Mouse (Mus musculus) heart, postnatal 0 days (tissue): Measurements from ENCODE around the gene Hsd3b1.

ENCODE experiments used
- CTCF ChIP-seq: IDR thresholded peaks from 2 replicates; pipeline ENCODE4 v1.5.1; 2016; ENCODE audit warnings: antibody characterized with exemption, control low read depth, low read depth
- EP300 ChIP-seq: IDR thresholded peaks from 2 replicates; pipeline ENCODE4 v1.6.1; 2016; ENCODE audit warnings: antibody characterized with exemption, low read depth

GRCm38 (mm10) chr3:98859576-98859975, at the start of gene Hsd3b1:
- no peak for TF ChIP-seq CTCF
- TF ChIP-seq EP300, result no peak
